Mouse (Mus musculus) small intestine, adult 2 months (tissue): ENCODE data around the gene Hnrnpul1.

Experiments used
- CTCF ChIP-seq: fragments of 200-500 bp; IDR thresholded peaks from 2 replicates; pipeline ENCODE4 v1.5.1; 2012; ENCODE audit warnings: low read depth, mild to moderate bottlenecking, control low read depth, inconsistent platforms, low read length, moderate library complexity, mixed read lengths; ENCODE audit not compliant: insufficient replicate concordance, insufficient read length; ENCODE audit errors: extremely low read depth
- POLR2A ChIP-seq: fragments of 200-500 bp; IDR thresholded peaks from 2 replicates; pipeline ENCODE4 v1.6.1; 2012; ENCODE audit warnings: low read depth, mild to moderate bottlenecking, control low read depth, inconsistent platforms, low read length, moderate library complexity

DNA sequence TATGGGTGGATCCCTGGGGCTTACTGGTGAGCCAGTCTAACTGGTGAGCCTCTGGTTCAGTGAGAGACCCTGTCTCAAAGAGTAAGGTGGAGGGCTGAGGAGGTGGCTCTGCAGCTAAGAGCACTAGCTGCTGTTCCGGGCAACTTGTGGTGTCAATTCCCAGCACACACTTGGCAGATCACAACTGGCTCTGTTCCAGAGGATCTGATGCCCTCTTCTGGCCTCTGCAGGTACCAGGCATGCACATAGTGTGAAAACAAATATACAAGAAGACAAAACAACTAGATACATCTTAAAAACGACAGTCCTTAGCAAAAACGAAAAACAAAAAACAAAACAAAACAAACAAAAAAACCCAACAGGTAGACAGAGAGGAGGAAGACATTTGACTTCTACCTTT, 39.1 kb upstream of the Hnrnpul1 start:
- TF ChIP-seq CTCF (no peak), POLR2A (no peak)
